Mouse (Mus musculus): Measurements from ENCODE around the gene Vwa3b. TPM values are rescaled to one million over a fixed set of nuclear protein-coding genes. Genes with fewer than 3 reads are reported as not detected.

The Vwa3b gene
- polyA plus RNA-seq, 1 experiment from 2014 or later: 0.28 TPM

DNA sequence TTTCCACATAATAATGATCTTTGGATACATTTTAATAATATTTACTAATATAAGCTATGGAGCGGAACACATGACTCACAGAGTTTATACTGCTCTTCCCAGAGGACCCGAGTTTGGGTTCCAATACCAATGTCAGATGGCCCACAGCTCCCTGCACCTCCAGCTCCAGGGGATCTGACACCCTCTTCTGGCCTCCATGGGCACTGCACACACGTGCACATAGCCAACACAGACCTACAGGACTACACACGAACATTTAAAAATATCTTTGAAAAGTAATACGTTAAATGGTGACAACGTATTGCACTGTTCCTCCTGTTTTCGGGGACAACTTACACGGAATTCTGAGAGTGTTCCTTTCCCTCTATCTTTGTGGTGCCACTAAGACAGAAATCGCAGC, 125.5 kb downstream of the Vwa3b start:
- Histone ChIP-seq H3K9me3 (no peaks in the 10 kb centered on the region), H3K4me2 (replicated peaks) (no peak overlapping the region), H3K4me3 (replicated peaks) (no peak overlapping the region), H3K27ac (no peak overlapping the region), H3K9ac (replicated peaks) (no peak overlapping the region), H3K4me1 (replicated peaks) (no peaks in the 10 kb centered on the region), H3K36me3 (no peaks in the 10 kb centered on the region), H3K27me3 (no peaks in the 10 kb centered on the region)
- 92% methylated on average over 9 of the region's 9 CpGs for WGBS
- ATAC-seq: no peak

DNA sequence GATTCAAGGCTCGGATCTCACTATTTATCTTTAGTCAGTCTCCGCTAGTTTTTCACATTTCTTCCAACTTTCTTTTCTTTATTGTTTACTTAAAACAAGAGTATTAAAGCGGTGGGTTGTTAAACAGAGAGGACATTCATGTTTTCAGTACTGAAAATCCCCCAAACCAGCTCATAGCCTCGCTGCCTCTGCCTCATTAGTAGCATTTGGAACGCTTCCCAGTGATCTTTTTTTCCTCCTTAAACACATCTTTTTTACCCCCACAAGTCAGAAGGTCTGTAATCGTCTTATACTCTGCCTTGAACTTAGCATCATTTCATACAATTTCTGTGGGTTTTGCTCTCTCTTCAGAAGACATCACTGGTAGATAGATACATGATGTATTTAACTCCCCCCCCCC, 139.7 kb downstream of the Vwa3b start:
- Histone ChIP-seq H3K4me1 (replicated peaks) (no peaks in the 10 kb centered on the region), H3K36me3 (no peaks in the 10 kb centered on the region), H3K27ac (no peak overlapping the region), H3K27me3 (no peaks in the 10 kb centered on the region), H3K9ac (replicated peaks) (no peak overlapping the region), H3K9me3 (0 out of 2 replicates have a peak, but pooled peaks cover 1% of the 10 kb centered on the region), H3K4me2 (replicated peaks) (no peak overlapping the region), H3K4me3 (replicated peaks) (no peak overlapping the region)
- no peak for ATAC-seq
- 64% methylated on average over 6 of the region's 6 CpGs for WGBS

DNA sequence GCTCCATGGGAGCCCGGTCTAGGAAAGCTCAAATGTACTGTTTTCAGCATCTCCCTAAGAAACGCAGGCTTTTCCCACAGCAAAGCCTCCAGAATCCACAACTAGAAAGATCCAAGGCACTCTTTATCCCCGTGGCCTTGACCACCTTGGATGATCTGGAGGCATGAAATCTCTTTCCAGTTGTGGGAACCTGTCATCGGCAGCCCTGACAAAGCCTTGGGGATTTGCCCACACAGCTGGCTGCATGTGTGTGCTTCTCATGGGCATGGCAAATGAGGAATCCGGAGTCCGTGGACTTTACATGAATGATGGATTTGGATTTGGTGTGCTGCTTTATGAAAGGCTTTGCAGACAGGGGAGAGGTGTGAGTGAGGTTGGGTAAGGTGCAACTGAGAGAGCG, 141.5 kb downstream of the Vwa3b start:
- Histone ChIP-seq H3K27ac (no peak overlapping the region), H3K9ac (replicated peaks) (no peak overlapping the region), H3K4me1 (replicated peaks) (no peaks in the 10 kb centered on the region), H3K36me3 (no peaks in the 10 kb centered on the region), H3K4me2 (replicated peaks) (no peak overlapping the region), H3K9me3 (no peaks in the 10 kb centered on the region), H3K4me3 (replicated peaks) (no peak overlapping the region), H3K27me3 (no peaks in the 10 kb centered on the region)
- ATAC-seq: no peak
- WGBS: 76% methylated on average over 7 of the region's 7 CpGs

DNA sequence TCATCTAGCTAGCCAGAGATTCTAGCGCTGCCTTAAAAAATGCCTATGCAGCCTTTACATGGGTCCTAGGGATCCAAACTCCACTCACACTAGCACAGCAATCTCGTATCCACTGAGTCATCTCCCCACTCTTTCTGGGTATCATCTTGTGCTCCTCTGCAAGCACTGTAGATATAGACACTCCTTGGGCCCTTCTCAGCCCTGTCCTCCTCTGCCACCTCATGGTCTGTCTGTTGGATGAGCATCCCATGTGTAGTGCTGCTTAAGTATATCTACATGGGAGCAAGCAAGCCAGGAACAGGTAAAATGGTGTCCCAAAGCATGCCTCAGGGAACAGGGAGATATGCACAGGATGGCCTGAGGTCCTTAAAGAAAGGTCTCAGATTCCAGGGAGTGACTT, 151.5 kb downstream of the Vwa3b start:
- Histone ChIP-seq H3K9ac (replicated peaks) (no peak overlapping the region), H3K27ac (no peak overlapping the region), H3K27me3 (no peaks in the 10 kb centered on the region), H3K4me2 (replicated peaks) (no peak overlapping the region), H3K9me3 (no peaks in the 10 kb centered on the region), H3K4me1 (replicated peaks) (no peaks in the 10 kb centered on the region; the same call in 1 of the 2 replicates), H3K36me3 (no peaks in the 10 kb centered on the region), H3K4me3 (replicated peaks) (no peak overlapping the region)
- no peak for ATAC-seq
- WGBS: 83% methylated on average over 2 of the region's 2 CpGs

DNA sequence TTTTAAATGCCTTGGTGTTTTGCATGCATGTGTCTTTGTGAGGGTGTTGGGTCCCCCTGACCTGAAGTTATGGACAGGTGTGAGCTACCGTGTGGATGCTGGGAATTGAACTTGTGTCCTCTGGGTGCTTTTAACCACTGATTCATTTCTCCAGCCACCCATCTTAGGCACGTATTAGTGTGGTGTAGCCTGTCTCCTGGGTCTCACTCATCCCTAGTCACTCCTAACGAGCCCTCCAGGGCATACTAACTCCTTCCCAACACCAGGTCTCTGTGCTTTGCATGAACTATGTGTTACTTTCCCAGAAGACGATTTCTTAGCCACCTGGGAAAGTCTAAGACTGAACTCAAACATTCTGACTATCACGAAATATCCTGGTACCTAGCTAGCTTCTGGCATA, 153.5 kb downstream of the Vwa3b start:
- Histone ChIP-seq H3K9me3 (no peaks in the 10 kb centered on the region), H3K27ac (no peak overlapping the region), H3K4me1 (replicated peaks) (no peaks in the 10 kb centered on the region; the same call in 1 of the 2 replicates), H3K4me2 (replicated peaks) (no peak overlapping the region), H3K9ac (replicated peaks) (no peak overlapping the region), H3K4me3 (replicated peaks) (no peak overlapping the region), H3K27me3 (no peaks in the 10 kb centered on the region), H3K36me3 (no peaks in the 10 kb centered on the region)
- ATAC-seq: no peak
- 68% methylated on average over 5 of the region's 5 CpGs for WGBS

DNA sequence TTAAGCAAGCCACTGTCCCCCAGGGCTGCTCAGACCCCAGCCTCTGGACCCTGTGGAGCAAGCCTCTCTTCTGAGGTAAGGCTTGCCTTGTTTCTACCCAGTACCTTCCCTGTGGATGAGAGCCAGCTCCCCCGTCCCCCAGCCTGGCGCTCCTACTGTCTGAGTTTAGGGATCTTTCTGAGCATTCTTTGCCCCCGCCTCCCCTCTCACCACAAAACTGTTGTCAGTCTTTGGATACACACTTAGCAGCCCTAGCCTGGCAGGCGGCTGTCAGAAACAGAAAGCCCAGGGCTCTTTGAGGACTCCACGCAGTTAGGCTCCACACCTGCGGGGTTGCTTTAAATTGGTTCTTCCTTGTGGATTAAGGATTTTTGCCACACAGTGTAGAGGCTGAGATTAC, 160.7 kb downstream of the Vwa3b start:
- no peak overlapping the region for H3K4me2 ChIP-seq (replicated peaks)
- ATAC-seq: no peak
- H3K9ac ChIP-seq (replicated peaks): no peak overlapping the region
- peaks cover 13% of the 10 kb centered on the region; the same call in 1 of the 2 replicates for H3K4me1 ChIP-seq (replicated peaks)
- H3K27me3 ChIP-seq: no peaks in the 10 kb centered on the region
- H3K27ac ChIP-seq: no peak overlapping the region
- no peaks in the 10 kb centered on the region for H3K9me3 ChIP-seq
- no peaks in the 10 kb centered on the region for H3K36me3 ChIP-seq
- no peak overlapping the region for H3K4me3 ChIP-seq (replicated peaks)
- 64% methylated on average over 6 of the region's 6 CpGs for WGBS

DNA sequence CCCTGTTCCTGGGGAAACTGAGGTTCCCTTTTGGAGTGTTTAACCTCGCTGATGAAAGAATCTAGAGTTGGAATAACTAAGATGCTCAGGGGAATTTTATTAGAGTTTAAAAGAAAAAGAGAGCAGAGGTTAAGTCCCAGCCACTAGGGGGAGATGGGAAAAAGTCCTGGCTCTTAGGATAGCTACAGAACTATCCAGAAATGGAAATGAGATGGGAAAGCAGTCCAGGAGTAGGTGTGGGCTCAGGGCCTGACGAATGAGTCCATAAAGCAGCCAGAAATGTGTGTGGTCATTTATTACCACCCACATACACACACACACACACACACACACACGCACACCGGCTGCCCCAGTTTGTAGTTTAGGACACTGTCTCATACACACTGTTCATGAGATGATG, 168.2 kb downstream of the Vwa3b start:
- no peaks in the 10 kb centered on the region for H3K27me3 ChIP-seq
- no peaks in the 10 kb centered on the region for H3K9me3 ChIP-seq
- H3K27ac ChIP-seq: no peak overlapping the region
- 64% methylated on average over 4 of the region's 4 CpGs for WGBS
- no peak overlapping the region for H3K4me2 ChIP-seq (replicated peaks)
- no peaks in the 10 kb centered on the region for H3K36me3 ChIP-seq
- ATAC-seq: no peak
- 0 out of 2 replicates have a peak, but pooled peaks cover 4% of the 10 kb centered on the region for H3K4me1 ChIP-seq (replicated peaks)
- H3K4me3 ChIP-seq (replicated peaks): no peak overlapping the region
- no peak overlapping the region for H3K9ac ChIP-seq (replicated peaks)

DNA sequence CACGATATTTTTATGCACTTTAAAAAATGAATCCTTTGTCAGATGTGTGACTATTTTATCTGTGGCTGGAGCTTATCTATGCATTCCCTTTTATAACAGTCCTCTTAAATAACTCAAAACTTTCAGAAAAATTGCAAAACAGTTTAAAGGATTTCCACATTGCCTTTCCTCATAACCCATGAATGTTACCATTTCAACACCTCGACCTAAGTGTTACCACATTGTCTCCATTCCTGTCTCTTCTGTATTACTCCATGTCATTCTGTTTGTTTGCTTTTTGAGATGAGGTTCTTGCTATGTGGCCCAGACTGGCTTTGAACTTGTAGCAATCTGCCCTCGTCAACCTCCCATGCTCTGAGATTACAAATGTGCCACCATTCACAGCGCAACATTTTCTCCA, 175.0 kb downstream of the Vwa3b start:
- Histone ChIP-seq H3K36me3 (no peaks in the 10 kb centered on the region), H3K4me2 (replicated peaks) (no peak overlapping the region), H3K9ac (replicated peaks) (no peak overlapping the region), H3K27ac (no peak overlapping the region), H3K9me3 (no peaks in the 10 kb centered on the region), H3K27me3 (no peaks in the 10 kb centered on the region), H3K4me3 (replicated peaks) (no peak overlapping the region), H3K4me1 (replicated peaks) (no peaks in the 10 kb centered on the region)
- WGBS: 91% methylated on average over 4 of the region's 4 CpGs
- no peak for ATAC-seq

DNA sequence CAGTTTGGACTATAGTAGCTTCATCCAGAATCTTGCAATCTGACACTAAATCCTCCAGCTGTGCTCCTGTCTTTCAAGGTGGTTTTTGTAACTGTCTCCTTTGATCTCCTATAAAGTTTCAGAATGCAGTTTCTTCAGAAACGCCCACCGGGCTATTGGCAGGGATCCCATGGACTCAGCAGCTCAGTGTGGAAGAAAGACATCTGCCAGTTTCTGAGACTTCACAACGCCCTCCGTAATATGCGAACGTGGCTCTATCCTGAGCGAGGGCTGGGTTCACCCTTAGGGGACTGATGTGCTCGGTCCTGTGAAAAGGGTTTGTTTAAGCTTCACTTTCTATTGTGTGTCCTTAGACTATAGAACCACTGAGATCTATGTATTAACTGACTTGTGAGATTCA, 181.3 kb downstream of the Vwa3b start:
- Histone ChIP-seq H3K4me1 (replicated peaks) (no peaks in the 10 kb centered on the region), H3K36me3 (no peaks in the 10 kb centered on the region), H3K4me3 (replicated peaks) (no peak overlapping the region), H3K9me3 (no peaks in the 10 kb centered on the region), H3K27me3 (no peaks in the 10 kb centered on the region), H3K27ac (no peak overlapping the region), H3K4me2 (replicated peaks) (no peak overlapping the region), H3K9ac (replicated peaks) (no peak overlapping the region)
- no peak for ATAC-seq
- WGBS: 80% methylated on average over 8 of the region's 8 CpGs

DNA sequence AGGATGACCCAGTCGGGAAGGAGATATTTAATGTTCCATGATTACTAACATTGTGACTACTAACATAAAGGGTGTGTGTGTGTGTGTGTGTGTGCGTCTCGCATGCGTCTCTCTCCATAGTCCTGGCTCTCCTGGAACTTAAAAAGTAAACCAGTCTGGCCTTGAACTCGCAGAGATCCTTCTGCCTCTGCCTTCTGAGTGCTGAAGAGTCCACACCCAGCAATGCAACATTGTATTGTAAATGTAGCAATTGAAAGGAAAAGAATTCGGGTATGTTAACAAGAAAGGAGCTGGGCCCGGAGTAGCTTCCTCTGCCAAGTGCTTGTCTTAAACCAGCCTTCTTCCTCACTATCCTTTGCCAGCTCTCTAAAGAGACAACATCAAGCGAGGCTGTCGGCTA, 186.0 kb downstream of the Vwa3b start:
- Histone ChIP-seq H3K9me3 (no peaks in the 10 kb centered on the region), H3K4me3 (replicated peaks) (no peak overlapping the region), H3K4me2 (replicated peaks) (no peak overlapping the region), H3K4me1 (replicated peaks) (peaks cover 5% of the 10 kb centered on the region; the same call in 1 of the 2 replicates), H3K9ac (replicated peaks) (no peak overlapping the region), H3K27me3 (no peaks in the 10 kb centered on the region; the same call in 1 of the 2 replicates), H3K27ac (no peak overlapping the region), H3K36me3 (no peaks in the 10 kb centered on the region)
- no peak for ATAC-seq
- 96% methylated on average over 9 of the region's 9 CpGs for WGBS

DNA sequence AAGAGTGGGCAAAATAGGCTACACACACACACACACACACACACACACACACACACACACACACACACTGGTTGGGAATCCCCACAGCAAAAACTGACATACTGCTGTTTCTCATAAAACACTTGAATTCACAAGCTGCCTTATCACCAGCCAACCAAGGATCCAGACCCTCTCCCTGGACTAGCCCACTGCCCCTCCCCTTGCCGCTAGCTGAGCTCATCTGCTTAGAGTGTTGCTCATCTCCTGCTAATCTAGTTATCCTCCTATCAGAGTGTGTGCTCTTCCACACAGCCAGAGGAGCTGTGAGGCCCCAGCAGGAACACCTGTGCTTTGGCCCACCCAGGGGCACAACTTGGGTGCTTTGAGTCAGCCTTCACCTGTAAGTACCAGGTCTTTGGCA, 187.7 kb downstream of the Vwa3b start, which contains the start of gene Cnga3:
TSS of gene Cnga3 (plus strand) at position 291 of the 400 bp plus-strand sequence.
- peak; percentile 69; the same call in 1 of the 2 replicates for ATAC-seq
- no peaks in the 10 kb centered on the region for H3K9me3 ChIP-seq
- H3K27ac ChIP-seq: no peak within 1 kb of the TSS; the same call in 1 of the 2 replicates
- no peak within 1 kb of the TSS for H3K4me3 ChIP-seq (replicated peaks)
- H3K4me1 ChIP-seq (replicated peaks): peaks cover 17% of the 10 kb centered on the region
- 38% methylated on average over 1 of the region's 1 CpGs for WGBS
- no peak within 1 kb of the TSS for H3K4me2 ChIP-seq (replicated peaks)
- no peaks in the 10 kb centered on the region for H3K36me3 ChIP-seq
- peaks cover 9% of the 10 kb centered on the region for H3K27me3 ChIP-seq
- H3K9ac ChIP-seq (replicated peaks): no peak within 1 kb of the TSS

DNA sequence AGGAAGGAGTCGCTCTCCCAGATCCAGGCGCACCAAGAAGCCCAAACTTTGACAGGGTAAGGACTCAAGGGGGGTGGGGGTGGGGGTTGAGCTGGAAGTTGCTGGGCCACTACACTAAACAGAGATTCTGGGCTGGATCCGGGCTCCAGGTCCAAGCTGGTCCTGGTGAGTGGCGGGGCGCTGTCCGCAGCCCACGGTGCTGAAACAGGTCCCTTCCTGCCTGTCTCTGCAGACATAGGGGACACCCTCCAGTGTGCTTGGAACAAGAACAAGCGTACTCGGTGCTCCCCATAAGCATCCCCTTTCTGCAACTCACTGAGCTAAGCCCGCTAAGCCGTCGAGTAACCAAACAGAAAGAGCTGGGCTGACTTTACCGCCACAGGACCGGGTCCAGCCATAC, 192.0 kb downstream of the Vwa3b start:
- no peak overlapping the region for H3K9ac ChIP-seq (replicated peaks)
- H3K9me3 ChIP-seq: no peaks in the 10 kb centered on the region
- no peak overlapping the region for H3K27ac ChIP-seq
- peaks cover 37% of the 10 kb centered on the region for H3K4me1 ChIP-seq (replicated peaks)
- H3K4me3 ChIP-seq (replicated peaks): no peak overlapping the region
- H3K4me2 ChIP-seq (replicated peaks): peak overlapping the region; percentile 22; the same call in 1 of the 2 replicates
- WGBS: 4% methylated on average over 14 of the region's 14 CpGs
- no peak for ATAC-seq
- H3K36me3 ChIP-seq: no peaks in the 10 kb centered on the region
- H3K27me3 ChIP-seq: peaks cover 9% of the 10 kb centered on the region

DNA sequence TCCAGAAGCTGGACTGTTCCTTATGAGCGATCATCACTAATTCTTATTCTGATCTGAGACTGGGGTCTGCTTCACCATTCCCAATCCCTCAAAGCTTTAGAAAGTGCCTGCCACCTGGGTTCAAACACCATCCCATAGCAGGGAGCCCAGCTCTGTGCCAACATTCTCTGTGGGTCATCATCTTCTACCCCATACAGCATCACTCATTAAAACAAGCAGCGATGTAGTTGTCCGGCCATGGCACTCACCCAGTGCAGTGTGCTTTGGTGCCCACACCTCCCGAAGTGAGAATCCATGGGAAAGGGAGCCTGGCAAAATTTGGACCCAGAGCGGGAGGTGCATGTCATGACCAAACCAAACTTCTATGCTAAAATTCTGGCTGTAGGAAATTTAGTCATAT, 193.2 kb downstream of the Vwa3b start:
- Histone ChIP-seq H3K27ac (peak overlapping the region; percentile 71), H3K9me3 (no peaks in the 10 kb centered on the region), H3K4me2 (replicated peaks) (peak overlapping the region; percentile 31; the same call in 1 of the 2 replicates), H3K4me1 (replicated peaks) (peaks cover 31% of the 10 kb centered on the region), H3K4me3 (replicated peaks) (no peak overlapping the region), H3K36me3 (no peaks in the 10 kb centered on the region), H3K9ac (replicated peaks) (no peak overlapping the region), H3K27me3 (peaks cover 9% of the 10 kb centered on the region)
- ATAC-seq: peak; percentile 31
- WGBS: 82% methylated on average over 5 of the region's 5 CpGs

Measured in midbrain, embryonic 13.5 days (tissue).